Mouse (Mus musculus) adrenal gland, adult 2 months (tissue): ENCODE results near the gene Ptprm. TPM values are rescaled to one million over a fixed set of nuclear protein-coding genes. Genes with fewer than 3 reads are reported as not detected.
A peak's percentile ranks its signal among the peaks of the same experiment; 100 is the strongest.

Experiments
- DNase-seq: peaks from one replicate; pipeline ENCODE4 v3.0.0; 2021
- long read RNA-seq: library from polyadenylated mRNA; stranded (forward); transcript quantifications from one replicate; pipeline ENCODE4 v2.0.0, GENCODE M21; 2021
- polyA plus RNA-seq: library from polyadenylated mRNA; depleted of rRNA; stranded (reverse); fragments of >200 nt; gene quantifications from 2 replicates; pipeline ENCODE4 v1.2.3, GENCODE M21; 2012; rRNA removed
- total RNA-seq, 2 experiments: library from RNA; stranded (reverse); gene quantifications; 2 replicates each; pipeline ENCODE4 v1.2.3; 2021

Ptprm gene
- total RNA-seq: 10 to 100 TPM; 27.8 to 33.3 TPM
- polyA plus RNA-seq: 7.2 and 8.6 TPM in 2 replicates
- long read RNA-seq, full-length matches to known transcripts: 2 of 5 reads
- long read RNA-seq, partial matches to known transcripts: 3 of 5 reads
- long read RNA-seq, other reads (novel, unspliced or antisense): 0 of 5 reads

DNA sequence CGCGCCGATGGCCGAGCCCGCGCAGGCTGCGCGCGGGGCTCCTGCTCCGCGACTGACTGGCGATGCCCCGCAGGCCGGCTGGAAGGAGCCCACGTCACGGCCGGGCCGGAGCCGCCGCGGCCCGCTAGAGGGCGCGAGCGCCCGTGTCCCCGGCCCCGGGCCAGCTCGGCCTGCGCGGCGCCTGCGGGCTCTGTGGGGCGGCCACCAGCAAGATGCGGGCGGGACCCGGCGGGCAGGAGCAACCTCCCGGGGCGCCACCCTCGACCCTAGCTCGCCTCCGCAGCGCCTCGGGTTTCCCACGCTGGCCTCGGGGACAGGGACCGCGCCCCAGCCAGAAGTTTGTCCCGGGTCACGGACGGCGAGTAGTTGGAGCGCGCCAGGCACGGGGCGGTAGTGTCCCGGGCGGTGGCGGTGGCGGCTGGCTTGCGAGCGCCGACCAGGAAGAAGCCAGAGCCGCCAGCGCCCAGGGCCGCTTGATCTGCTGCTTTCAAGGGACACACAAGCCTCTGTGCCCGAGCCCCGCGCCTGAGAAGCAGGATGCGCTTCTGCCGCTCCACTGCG is at the start of gene Ptprm:
Gene Ptprm (minus strand): TSS at position 7 of the 561 bp plus-strand sequence.
- DNase-seq: peak; percentile 95

DNA sequence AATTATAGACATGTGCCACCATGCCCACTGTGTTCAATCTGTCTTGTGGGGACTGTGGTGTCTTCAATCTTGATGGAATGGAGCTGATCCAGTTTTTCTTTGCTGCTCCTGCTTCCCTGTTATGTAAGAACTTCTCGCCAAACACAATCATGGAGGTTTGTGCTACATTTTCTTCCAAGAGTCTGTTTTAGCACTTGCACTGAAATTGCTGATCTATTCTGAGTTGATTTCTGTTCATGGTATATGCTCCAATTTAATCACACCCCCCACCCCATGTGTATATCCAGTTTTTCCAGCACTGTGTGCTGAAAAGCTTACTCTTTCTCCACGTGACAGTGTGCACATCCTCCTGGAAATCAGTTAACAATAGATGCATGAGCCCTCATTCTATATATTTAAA is 41.9 kb upstream of the Ptprm start:
- no peak for DNase-seq

DNA sequence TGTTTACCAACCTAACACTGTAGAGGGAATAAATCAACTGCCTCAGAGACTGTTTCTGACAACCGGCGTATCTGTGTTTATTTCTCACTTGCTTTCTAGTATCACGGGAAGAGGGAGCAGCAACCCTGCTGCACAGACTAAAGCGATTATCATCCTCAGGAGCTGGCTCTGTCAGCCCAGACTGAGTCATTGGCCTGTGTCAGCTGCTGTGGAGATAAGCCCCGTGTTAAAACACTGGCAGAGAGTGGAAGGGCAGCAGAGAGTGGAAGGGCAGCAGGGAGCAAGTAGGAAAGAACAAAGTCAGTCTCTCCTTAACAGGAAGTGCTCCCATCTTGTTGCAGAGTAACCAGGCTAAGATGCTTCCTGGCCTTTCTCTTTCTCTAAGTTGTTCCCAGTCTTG is 36.6 kb upstream of the Ptprm start:
- peak; percentile 58 for DNase-seq

DNA sequence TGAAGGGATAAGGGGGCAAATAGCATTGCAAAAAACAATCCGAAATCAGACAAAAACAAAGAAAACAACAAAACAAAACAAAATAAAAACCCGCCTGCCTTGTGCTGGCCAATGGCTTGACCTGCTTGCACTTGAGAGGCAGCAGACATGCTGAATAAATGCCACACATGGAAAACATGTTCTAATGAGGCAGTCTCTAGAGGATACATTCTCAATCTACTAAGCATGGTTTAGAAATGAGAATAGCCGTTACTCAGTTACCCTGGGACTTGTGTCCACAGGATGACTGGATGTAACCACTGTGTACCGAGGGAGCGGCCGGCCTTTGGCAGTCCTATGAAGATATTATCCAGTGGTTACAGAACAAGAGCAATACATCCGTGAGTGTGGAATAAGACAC is 33.9 kb upstream of the Ptprm start:
- no peak for DNase-seq

DNA sequence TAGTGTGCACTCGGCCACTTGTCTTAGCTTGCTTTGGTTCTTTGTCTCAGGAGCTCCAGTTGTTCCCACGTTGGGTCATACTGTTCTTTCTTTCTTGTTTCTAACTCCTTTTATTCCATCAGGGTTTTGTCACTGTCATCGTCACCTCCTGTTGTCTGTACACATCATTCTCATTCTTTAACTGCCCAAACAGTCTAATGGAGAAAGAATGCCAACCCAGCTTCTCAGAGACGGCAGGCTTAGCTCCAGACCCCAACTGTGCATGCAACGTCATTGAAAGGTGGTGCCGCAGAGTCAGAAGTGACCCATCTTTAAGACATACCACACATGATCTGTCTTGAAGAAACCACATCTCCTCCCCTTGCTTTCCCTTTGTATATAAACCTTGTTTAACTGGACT is 31.0 kb upstream of the Ptprm start:
- no peak for DNase-seq

DNA sequence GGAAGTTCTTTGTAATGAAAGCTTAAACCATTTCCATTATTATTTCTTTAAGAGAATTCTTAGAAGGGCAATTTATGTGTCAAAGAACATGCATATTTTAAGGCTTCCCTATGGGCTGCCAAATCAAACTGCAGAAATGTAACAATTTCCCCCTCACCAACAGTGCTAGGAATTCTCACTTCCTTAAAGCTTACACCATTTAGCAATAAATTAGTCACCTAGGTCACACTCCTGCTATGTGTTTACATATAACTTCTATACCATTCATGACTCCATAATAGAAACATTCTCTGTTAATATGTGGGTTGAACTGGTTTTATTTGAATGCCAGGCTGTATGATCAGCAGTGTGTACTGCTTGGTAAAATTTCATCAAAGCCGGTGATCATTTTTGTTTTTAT is 29.4 kb upstream of the Ptprm start:
- DNase-seq: no peak

DNA sequence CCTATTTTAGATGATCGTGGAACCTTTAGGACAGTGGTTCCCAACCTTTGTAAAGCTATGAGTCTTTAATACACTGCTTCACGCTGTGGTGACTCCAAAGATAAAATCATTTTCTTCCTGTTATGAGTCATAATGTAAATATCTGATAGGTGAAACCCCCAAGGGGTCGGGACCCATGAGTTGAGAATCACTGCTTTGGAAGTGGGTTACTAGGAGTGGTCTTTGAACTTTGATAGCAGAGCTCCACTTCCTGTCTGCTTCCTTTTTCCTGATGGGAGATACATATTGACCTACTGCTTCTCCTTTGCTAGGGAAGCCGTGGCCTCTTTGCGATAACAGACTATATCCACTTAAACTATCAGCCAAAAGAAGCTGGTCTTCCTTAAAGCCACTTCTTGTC is 27.4 kb upstream of the Ptprm start:
- no peak for DNase-seq

DNA sequence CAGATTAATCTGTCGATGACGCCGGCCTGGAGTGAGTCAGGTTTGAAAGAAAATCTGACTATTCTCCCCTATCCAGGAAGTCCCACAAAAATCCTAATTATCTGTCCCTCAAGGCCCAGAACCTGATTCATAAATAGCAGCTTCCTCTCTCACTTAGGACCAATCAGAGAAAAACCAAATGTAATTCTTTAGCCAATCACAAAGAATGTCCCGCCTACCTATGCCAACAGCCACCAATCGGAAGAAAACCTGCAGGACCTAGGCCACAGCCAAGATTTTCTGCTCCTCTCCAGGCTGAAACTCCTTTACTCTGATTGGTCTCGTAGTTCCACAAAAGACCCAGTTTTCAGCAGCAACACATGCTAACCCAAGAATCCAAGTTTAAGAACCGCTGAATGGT is 13.6 kb upstream of the Ptprm start:
- DNase-seq: no peak

DNA sequence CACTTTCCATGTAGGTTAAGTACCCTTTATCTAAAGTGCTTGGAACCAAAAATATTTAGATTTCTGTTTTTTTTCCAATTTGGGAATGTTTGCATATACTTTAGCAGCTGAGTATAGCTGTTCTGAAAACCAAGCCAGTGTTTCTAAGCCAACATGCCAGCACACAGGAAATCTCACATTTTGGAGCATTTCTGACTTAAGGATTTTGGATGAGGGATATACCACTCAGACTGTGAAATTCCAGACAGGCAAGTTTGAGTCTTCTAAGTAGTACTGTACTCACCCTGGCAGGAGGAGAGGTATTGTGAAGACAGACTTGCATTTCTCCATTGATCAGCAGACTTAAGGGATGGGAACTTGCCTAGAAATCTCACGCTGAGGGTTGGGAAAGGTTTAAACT is 10.2 kb upstream of the Ptprm start:
- no peak for DNase-seq

DNA sequence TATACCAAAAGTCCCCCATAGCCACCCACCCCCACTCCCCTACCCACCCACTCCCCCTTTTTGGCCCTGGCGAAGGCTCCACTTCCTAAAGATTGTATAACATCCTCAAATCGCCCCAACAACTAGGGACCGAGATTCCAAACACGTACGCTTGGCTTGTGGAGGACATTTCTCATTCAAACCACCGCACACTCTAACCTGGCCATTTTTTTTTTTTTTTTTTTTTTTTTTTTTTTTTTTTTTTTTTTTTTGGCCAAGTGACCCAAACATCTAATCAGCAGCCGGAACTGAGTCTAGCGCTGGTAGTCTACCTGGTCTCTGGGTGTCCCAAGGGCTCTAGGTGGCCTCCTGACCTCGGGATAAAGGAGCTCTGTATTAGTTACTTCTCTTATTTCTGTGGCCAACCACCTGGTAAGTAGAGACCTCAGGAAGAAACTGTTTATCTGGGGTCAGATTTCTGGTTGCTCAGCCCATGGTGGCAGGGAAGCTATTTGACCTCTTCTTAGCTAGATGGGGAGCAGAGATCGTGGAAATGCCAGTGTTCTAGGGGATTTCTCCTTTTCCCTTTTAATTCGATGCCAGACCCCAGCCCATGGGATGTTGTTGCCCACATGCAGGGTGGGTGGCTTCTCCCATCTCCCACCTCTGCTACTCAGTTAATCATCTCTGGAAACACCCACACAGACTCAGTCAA is 9.3 kb upstream of the Ptprm start:
- DNase-seq: no peak

DNA sequence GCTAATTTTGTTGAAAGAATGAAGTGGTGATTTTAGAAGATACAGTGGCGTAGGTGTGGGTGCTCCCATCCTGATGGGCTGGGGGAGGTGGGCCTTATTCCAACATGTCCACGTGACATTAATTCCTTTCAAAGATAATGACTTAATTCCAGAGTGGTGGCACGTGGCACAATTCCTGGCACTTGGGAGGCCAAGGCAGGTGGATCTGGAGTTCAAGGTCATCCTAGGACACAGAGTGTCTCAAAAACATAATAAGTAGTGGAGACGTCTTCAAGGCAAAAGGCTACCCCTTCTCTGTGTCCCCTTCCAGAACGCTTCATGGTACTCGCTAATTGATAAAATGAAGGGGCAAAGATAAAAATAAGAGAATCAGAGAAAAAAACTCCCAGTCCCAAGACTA is 7.9 kb upstream of the Ptprm start:
- no peak for DNase-seq

DNA sequence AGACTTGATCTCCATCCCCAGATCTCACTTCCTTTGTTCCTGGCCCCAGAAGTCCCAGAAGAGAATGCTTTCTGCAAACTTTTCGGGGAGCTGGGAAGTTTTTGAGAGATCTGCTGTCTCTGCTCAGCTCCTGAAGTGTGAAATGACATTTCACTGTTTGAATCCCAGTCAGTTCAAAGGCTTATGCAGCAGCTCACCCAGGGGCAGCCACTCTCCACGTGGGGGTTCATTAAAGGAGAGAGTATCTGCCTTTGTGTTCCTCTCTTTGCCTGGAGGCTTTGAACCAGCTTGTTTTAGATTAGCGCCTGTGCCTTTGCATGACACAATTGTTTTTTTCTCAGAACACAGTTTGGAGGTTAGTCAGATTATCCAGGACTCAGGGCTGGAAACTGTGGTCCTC is 6.3 kb upstream of the Ptprm start:
- DNase-seq: no peak

DNA sequence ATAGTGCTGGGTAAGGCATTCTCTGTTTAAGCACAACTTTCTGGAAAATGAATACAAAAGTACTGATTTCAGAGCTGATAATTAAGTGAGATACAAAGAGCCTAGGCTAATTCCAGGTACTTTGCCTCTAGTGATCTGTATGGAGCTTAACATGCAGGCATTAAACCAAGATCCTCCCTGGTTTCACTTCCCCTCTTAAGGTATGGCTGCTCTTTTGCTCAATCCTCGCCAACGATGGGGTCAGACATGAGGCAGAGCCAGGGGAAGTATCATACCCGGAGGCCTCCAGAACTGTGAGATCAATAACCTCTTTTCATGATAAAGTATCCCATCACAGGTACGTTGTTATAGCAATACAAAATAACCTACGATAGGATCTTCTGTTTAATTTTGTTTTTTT is 5.3 kb upstream of the Ptprm start:
- DNase-seq: no peak

DNA sequence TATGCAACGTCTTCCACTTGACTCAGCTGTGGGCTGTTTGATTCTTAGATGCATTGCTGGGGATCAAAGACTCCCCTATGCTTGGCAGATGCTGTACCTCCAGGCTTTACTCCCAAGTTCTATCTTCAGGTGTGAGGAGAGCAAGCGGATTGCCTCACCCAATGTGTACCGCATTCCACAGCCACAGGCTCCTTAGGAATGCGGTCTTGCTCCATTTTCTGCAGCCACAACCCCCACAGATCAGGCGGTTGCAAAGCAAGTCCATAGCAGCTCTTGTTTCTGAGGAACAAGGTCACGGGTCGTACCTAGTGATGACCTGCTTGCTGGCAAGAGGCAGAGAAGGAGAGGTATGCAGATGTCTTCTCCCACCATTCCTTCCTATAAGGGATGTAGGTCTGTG is 4.3 kb upstream of the Ptprm start:
- no peak for DNase-seq

DNA sequence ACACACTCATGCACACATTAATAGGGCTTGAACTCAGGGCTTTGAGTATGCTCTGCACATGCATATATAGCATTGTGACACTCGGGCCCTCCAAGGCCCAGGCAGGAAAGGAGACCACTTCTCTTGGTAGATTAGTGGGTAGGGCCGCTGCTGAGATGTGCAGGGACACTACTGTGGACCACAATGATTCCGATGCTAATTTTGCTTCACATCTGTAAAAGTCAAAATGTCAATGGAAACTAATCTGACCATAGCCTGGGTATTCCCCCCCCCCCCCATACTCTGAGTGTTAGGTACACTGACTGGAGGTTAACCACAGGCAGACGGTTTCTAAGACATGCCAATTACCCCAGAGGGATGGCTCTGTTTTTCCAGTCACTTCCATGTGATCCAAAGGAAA is 2.9 kb upstream of the Ptprm start:
- no peak for DNase-seq

DNA sequence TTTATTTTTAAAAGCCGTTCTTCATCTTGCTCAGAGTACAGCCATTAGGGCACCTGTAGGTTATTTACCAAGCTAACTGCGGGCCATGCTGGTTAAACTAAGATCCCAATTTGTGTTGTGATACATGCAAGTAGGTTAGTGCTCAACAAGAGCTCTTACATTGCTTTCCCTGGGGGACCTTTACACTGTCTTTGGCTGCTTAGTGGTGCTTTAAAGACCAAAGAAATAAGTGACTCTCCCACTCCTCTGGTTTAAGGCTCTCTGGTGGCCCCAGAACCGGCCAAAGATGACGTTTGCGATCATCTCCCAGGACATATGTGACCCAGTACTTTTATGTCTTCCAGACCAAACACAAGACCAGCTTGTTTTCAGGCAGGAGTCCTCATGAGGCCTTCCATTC is 994 bp upstream of the Ptprm start:
- no peak for DNase-seq

DNA sequence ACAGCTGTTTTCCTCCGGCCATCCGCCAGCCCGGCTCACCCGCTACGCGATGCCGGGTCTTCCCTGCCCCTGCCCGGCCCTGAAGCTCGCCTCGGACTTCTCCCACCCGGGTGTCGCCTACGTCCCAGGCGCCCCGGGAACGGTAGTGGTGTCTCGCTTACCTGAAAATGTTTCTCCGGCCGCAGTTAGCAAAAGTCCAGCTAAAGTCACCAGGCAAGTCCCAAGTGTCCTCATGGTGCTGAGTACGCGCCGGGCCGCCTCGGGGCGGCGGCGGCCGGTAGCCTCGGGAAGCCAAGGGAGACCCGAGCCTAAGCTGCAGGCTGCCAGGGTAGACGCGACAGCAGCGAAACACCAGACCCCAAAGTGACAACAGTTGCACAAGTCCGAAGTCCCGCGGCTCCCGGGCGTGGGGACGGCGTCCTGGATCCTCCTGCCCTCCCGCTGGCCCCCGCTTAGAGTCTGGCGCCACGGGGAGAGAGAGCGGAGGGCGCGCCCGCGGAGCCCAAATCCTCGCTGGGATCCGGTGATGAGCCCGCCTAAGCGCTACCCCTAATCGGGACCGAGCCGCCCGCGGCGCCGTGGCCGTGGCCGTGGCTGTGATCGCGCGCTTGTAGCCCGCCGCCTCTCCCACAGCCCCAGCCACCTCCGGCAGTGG is 334 bp downstream of the Ptprm start:
- no peak for DNase-seq

DNA sequence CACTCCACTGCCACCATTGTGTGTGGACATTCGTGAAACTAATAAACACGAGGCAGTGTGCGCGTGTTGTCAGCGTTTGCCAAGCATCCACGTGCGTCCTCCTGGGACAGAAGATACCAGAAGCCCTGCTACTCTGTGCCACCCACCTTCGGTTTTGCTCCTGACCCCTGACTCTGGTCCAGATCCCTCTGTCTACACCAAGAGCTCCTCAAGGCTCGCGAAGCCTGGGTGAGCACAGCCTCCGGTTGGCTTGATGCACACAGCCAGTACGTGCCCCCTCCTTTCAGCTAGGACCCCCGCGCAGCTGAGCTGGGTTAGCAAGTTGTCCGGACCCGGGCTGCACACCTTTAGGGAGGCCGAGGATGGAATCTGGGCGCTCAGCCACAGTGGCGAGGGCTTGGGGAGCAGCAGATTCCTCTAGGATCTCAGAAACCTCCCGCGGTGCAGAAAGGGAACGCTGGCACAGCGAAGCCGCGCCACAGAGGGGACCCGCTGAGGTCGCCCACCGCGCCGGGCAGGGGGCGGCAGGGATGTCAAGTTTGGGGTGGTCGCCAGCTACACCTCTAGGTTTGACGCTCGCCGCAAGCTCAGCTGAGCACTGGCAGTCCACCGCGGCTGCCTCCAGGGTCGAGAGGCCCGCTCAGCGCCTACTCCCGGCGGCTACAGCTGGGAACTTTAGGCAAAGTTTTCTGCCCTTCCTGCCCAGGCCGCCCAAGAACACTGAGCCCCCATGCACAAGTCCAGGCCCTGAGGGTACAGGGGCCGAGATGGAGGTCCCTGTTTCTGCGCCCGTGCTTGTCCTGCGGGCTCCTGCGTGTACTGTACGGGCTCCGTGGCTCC is 1.1 kb downstream of the Ptprm start:
- DNase-seq: peak; percentile 85

DNA sequence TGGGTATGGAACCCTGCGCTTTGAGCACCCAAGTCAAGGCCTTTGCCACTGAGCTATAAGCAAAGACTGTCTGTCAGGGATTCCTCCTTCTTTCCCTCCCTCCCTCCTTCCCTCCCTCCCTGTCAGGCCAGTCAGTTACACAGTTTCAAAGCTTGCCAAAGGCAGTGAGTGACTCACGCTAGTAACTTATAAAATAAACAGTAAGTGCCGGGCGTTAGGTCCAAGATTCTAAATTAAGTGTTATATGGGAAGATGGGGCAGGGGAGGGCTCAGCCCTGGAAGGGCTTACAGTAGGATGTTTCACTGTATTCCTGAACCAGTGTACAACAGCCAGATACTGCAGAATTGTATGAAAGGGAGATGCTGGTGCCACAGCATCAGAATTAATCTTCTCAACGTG is 2.8 kb downstream of the Ptprm start:
- DNase-seq: peak; percentile 42

DNA sequence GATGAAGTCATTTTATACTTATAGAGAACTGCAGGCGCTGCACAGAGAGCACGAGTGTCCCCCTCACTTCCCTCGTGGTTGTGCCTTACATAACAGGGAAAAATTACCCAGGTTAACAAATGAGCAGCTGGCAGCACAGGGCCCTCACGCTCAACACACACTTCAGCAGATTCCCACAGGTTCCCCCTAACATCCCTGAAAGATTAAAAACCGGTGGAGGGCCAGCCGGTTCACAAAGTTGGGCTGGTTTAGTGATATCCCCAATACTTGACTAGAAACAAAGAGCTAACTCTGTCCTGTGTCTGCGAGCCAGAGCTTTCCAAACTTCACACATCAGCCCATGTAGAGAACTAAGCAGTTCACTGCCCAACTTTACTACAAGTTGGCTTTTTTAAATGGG is 3.7 kb downstream of the Ptprm start:
- DNase-seq: no peak

DNA sequence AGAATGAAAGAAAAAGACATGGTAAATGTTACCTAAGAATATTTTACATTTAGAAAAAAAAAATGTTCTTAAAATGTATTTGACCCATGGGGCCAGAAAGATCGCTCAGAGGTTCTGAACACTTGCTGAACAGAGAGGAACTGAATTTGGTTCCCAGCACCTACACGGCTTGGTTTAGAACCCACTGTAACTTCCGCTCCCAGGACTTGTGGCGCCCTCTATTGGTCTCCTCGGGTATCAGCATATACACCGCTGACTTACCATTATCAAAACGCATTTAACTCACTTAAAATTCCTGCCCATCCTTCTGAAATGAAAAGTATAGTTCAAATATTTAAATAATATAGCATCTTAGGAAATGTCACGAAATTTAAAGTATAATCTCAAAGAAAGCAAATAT is 4.7 kb downstream of the Ptprm start:
- DNase-seq: no peak

DNA sequence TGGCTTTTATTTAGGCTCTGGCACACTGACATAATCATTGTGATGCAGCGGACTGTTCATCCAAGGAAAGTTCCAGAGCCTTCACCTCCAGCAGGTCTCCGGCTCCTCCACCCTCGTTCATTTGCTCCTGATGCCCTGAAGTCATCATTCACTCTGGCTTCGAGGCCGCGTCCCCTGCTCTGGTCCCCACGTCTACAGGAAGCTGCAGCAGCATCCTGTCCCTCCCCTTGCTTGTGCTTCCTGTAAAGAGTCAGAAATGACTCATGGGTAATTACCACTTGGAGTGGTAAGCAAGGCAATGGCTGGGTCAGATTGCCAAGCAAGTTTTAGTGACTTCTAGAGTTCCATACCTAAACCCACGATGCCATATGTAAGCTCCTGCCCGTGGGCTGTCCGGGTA is 7.3 kb downstream of the Ptprm start:
- peak; percentile 18 for DNase-seq

DNA sequence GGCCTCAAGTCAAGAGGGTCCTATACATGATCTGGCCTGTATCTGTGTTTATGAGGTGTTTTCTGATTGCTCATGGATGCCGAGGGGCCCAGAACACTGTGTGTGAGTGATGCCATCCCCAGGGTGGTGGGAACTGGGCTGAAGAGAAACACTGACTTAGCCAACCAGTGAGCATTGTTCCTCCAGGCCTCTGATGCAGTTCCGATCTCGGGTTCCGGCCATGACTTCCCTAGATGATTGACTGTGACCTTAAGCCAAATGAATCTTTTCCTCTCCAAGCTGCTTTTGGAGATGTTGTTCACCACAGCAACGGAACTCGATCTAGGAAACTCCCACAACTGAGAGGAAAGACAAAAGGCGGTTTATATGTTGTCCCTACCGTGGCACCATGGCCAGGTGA is 9.1 kb downstream of the Ptprm start:
- no peak for DNase-seq
